Mouse (Mus musculus) gastrocnemius, postnatal 4 days (tissue): ENCODE measurements around the gene Fam171a2. TPM values are rescaled to one million over a fixed set of nuclear protein-coding genes. Genes with fewer than 3 reads are reported as not detected.

Experiments
- DNase-seq, 2 experiments: peaks; one replicate each; pipeline ENCODE4 v3.0.0; 2021 to 2022; ENCODE audit warnings: low spot score in 2 of 2, mixed read lengths in 2 of 2
- long read RNA-seq, 2 experiments: library from polyadenylated mRNA; stranded (forward); transcript quantifications; one replicate each; pipeline ENCODE4 v2.0.0; 2021
- total RNA-seq, 2 experiments: library from RNA; stranded (reverse); gene quantifications; 2 replicates each; pipeline ENCODE4 v1.2.3; 2021

Gene Fam171a2
- total RNA-seq = 10 to 100 TPM; 27.4 to 43.6 TPM
- long read RNA-seq, experiment 1, transcript Fam171a2-201 (8 exons, 3,118 nt) = major isoform, 5 of 9 reads
- long read RNA-seq, experiment 1, partial matches to known transcripts = 3 of 9 reads
- long read RNA-seq, experiment 1, other reads (novel, unspliced or antisense) = 1 of 9 reads
- long read RNA-seq, experiment 2, transcript Fam171a2-201 (8 exons, 3,118 nt) = major isoform, 8 of 20 reads
- long read RNA-seq, experiment 2, partial matches to known transcripts = 3 of 20 reads
- long read RNA-seq, experiment 2, other reads (novel, unspliced or antisense) = 9 of 20 reads

GRCm38 (mm10) chr11:102447497-102447896, at the start of gene Fam171a2:
TSS of gene Fam171a2 (minus strand) at chr11:102447682.
- DNase-seq = peak; percentile 82 to 83

GRCm38 (mm10) chr11:102496732-102497131, 49.2 kb upstream of the Fam171a2 start:
- DNase-seq = no peak

GRCm38 (mm10) chr11:102496206-102496605, 48.7 kb upstream of the Fam171a2 start:
- no peak for DNase-seq

- DNase-seq = no peak
These were observed 48.3 kb upstream of the Fam171a2 start for GRCm38 (mm10) chr11:102495742-102496141.

GRCm38 (mm10) chr11:102495114-102495513, 47.6 kb upstream of the Fam171a2 start:
- no peak for DNase-seq

GRCm38 (mm10) chr11:102494063-102494650, 46.7 kb upstream of the Fam171a2 start:
- DNase-seq = no peak

- no peak for DNase-seq
These were observed 45.8 kb upstream of the Fam171a2 start for GRCm38 (mm10) chr11:102493241-102493640.

GRCm38 (mm10) chr11:102487901-102488300, 40.4 kb upstream of the Fam171a2 start:
- DNase-seq = no peak

- DNase-seq = no peak
These were observed 39.4 kb upstream of the Fam171a2 start for GRCm38 (mm10) chr11:102486733-102487386.

GRCm38 (mm10) chr11:102481779-102482178, 34.3 kb upstream of the Fam171a2 start:
- no peak for DNase-seq

- no peak for DNase-seq
These were observed 33.4 kb upstream of the Fam171a2 start for GRCm38 (mm10) chr11:102480897-102481296.

- no peak for DNase-seq
These were observed 32.6 kb upstream of the Fam171a2 start for GRCm38 (mm10) chr11:102480111-102480510.

GRCm38 (mm10) chr11:102479581-102479980, 32.1 kb upstream of the Fam171a2 start:
- DNase-seq = no peak

GRCm38 (mm10) chr11:102478671-102479070, 31.2 kb upstream of the Fam171a2 start:
- no peak for DNase-seq

GRCm38 (mm10) chr11:102475027-102475426, 27.5 kb upstream of the Fam171a2 start:
- DNase-seq = no peak

- DNase-seq = no peak
These were observed 22.3 kb upstream of the Fam171a2 start, which contains the start of gene Itga2b for GRCm38 (mm10) chr11:102469648-102470357. TSS of gene Itga2b (minus strand) at chr11:102470122.

GRCm38 (mm10) chr11:102467041-102467631, 19.7 kb upstream of the Fam171a2 start:
- DNase-seq = peak; percentile 97 to 99

- peak in 1 of 2 experiments; percentile 45 for DNase-seq
These were observed 18.4 kb upstream of the Fam171a2 start for GRCm38 (mm10) chr11:102465713-102466436.

- DNase-seq = no peak
These were observed 17.4 kb upstream of the Fam171a2 start for GRCm38 (mm10) chr11:102464901-102465300.

GRCm38 (mm10) chr11:102461764-102462163, 14.3 kb upstream of the Fam171a2 start:
- no peak for DNase-seq
